Mouse (Mus musculus) hindbrain, embryonic 16.5 days (tissue): ENCODE results near the gene Eif2a. TPM values are rescaled to one million over a fixed set of nuclear protein-coding genes. Genes with fewer than 3 reads are reported as not detected.
A peak's percentile ranks its signal among the peaks of the same experiment; 100 is the strongest.

ENCODE experiments used
- ATAC-seq: fragments of 200-750 bp; cut with Nextera tagmentation; 2 replicates; pipeline ENCODE4 v1.8.0; 2017; ENCODE audit warnings: moderate TSS enrichment, moderate library complexity
- H3K27ac ChIP-seq: fragments of 300-500 bp; sonication (generic); 2 replicates; pipeline ENCODE4 v1.5.1; 2014; ENCODE audit warnings: low read depth, mild to moderate bottlenecking, control low read depth, low read length, moderate library complexity
- H3K27me3 ChIP-seq: fragments of 300-500 bp; sonication (generic); replicated peaks from 2 replicates; pipeline ENCODE4 v1.6.1; 2014; ENCODE audit warnings: low read length; ENCODE audit not compliant: control insufficient read depth, insufficient read depth
- H3K36me3 ChIP-seq: fragments of 300-500 bp; sonication (generic); 2 replicates; pipeline ENCODE4 v1.6.1; 2014; ENCODE audit warnings: mild to moderate bottlenecking, low read length, moderate library complexity, mixed read lengths; ENCODE audit not compliant: control insufficient read depth, insufficient read depth
- H3K4me1 ChIP-seq: fragments of 300-500 bp; sonication (generic); 2 replicates; pipeline ENCODE4 v1.6.1; 2014; ENCODE audit warnings: low read depth, low read length; ENCODE audit not compliant: control insufficient read depth, insufficient read depth
- H3K4me2 ChIP-seq: fragments of 300-500 bp; sonication (generic); 2 replicates; pipeline ENCODE4 v1.6.1; 2014; ENCODE audit warnings: mild to moderate bottlenecking, low read length, control low read depth, moderate library complexity
- H3K4me3 ChIP-seq: fragments of 300-500 bp; sonication (generic); 2 replicates; pipeline ENCODE4 v1.5.1; 2014; ENCODE audit warnings: mild to moderate bottlenecking, low read length, control low read depth, moderate library complexity
- H3K9ac ChIP-seq: fragments of 300-500 bp; sonication (generic); 2 replicates; pipeline ENCODE4 v1.6.1; 2014; ENCODE audit warnings: low read depth, mild to moderate bottlenecking, control low read depth, low read length, moderate library complexity
- H3K9me3 ChIP-seq: fragments of 300-500 bp; sonication (generic); 2 replicates; pipeline ENCODE4 v1.6.1; 2014; ENCODE audit warnings: mild to moderate bottlenecking, low read length, moderate library complexity; ENCODE audit not compliant: control insufficient read depth
- WGBS: fragments of 180-500 bp; shearing (Covaris S2); extraction: QIAGEN DNeasy Blood & Tissue Kit; methylation state at CpG from one replicate; pipeline ENCODE4 v1.1.7; 2014; 5-methylcytosine and 5-hydroxymethylcytosine counted together
- polyA plus RNA-seq: library from polyadenylated mRNA; unstranded; fragments of >200 nt; fragmentation: Nextera tagmentation; extraction: Ambion mirVana; gene quantifications from 2 replicates; pipeline ENCODE4 v1.2.1, GENCODE M21; 2015

Gene Eif2a
- polyA plus RNA-seq = 32.6 and 33.0 TPM in 2 replicates

GRCm38 (mm10) chr3:58525652-58526407, at the start of gene Eif2a, which contains the start of gene Serp1:
TSS of gene Eif2a (plus strand) at chr3:58525821.
TSS of gene Serp1 (minus strand) at chr3:58525892.
- peak; percentile 99 for ATAC-seq
- Histone ChIP-seq H3K27ac (peak within 1 kb of the TSS; percentile 95), H3K9ac (peak within 1 kb of the TSS; percentile 97), H3K27me3 (no peaks in the 10 kb centered on the region), H3K4me3 (peak within 1 kb of the TSS; percentile 99), H3K4me2 (peak within 1 kb of the TSS; percentile 73), H3K9me3 (no peaks in the 10 kb centered on the region), H3K36me3 (peaks cover 9% of the 10 kb centered on the region), H3K4me1 (peaks cover 15% of the 10 kb centered on the region)
- WGBS = under 1% methylated on average over 49 of the region's 57 CpGs

- no peak overlapping the region for H3K4me3 ChIP-seq
- no peak for ATAC-seq
- H3K9ac ChIP-seq = no peak overlapping the region
- no peaks in the 10 kb centered on the region for H3K4me1 ChIP-seq
- no peak overlapping the region for H3K4me2 ChIP-seq
- H3K27me3 ChIP-seq = no peaks in the 10 kb centered on the region
- no peaks in the 10 kb centered on the region for H3K9me3 ChIP-seq
- 93% methylated on average over 2 of the region's 2 CpGs for WGBS
- no peaks in the 10 kb centered on the region for H3K36me3 ChIP-seq
- no peak overlapping the region for H3K27ac ChIP-seq
These were observed 46.7 kb upstream of the Eif2a start for GRCm38 (mm10) chr3:58478755-58479455.

- H3K9me3 ChIP-seq = no peaks in the 10 kb centered on the region
- H3K4me2 ChIP-seq = no peak overlapping the region
- no peak overlapping the region for H3K4me3 ChIP-seq
- no peak for ATAC-seq
- no peaks in the 10 kb centered on the region for H3K27me3 ChIP-seq
- no peak overlapping the region for H3K27ac ChIP-seq
- H3K4me1 ChIP-seq = no peaks in the 10 kb centered on the region
- no peak overlapping the region for H3K9ac ChIP-seq
- H3K36me3 ChIP-seq = no peaks in the 10 kb centered on the region
- whole genome bisulfite sequencing = 72% methylated on average over 7 of the region's 7 CpGs
These were observed 39.7 kb upstream of the Eif2a start for GRCm38 (mm10) chr3:58485883-58486282.

- no peak overlapping the region for H3K9ac ChIP-seq
- no peak for ATAC-seq
These were observed 38.5 kb upstream of the Eif2a start for GRCm38 (mm10) chr3:58487121-58487520.

GRCm38 (mm10) chr3:58487999-58488775, 37.4 kb upstream of the Eif2a start:
- ATAC-seq = no peak

More at GRCm38 (mm10) chr3:58487121-58487520, 38.5 kb upstream of the Eif2a start:
- Histone ChIP-seq H3K9me3 (no peaks in the 10 kb centered on the region), H3K27me3 (no peaks in the 10 kb centered on the region), H3K4me1 (no peaks in the 10 kb centered on the region), H3K27ac (no peak overlapping the region), H3K4me2 (no peak overlapping the region), H3K36me3 (no peaks in the 10 kb centered on the region), H3K4me3 (no peak overlapping the region)
- 70% methylated on average over 3 of the region's 3 CpGs for WGBS

GRCm38 (mm10) chr3:58490787-58491186, 34.8 kb upstream of the Eif2a start:
- WGBS = 80% methylated on average over 7 of the region's 7 CpGs
- H3K27me3 ChIP-seq = no peaks in the 10 kb centered on the region
- H3K4me2 ChIP-seq = no peak overlapping the region
- H3K4me1 ChIP-seq = no peaks in the 10 kb centered on the region
- H3K9ac ChIP-seq = no peak overlapping the region
- H3K36me3 ChIP-seq = no peaks in the 10 kb centered on the region
- no peaks in the 10 kb centered on the region for H3K9me3 ChIP-seq
- no peak for ATAC-seq
- no peak overlapping the region for H3K27ac ChIP-seq
- no peak overlapping the region for H3K4me3 ChIP-seq

More at GRCm38 (mm10) chr3:58487999-58488775, 37.4 kb upstream of the Eif2a start:
- Histone ChIP-seq H3K4me3 (no peak overlapping the region), H3K4me2 (no peak overlapping the region), H3K27me3 (no peaks in the 10 kb centered on the region), H3K4me1 (no peaks in the 10 kb centered on the region), H3K36me3 (no peaks in the 10 kb centered on the region), H3K27ac (no peak overlapping the region), H3K9me3 (no peaks in the 10 kb centered on the region), H3K9ac (no peak overlapping the region)
- 67% methylated on average over 8 of the region's 8 CpGs for WGBS

- Histone ChIP-seq H3K9me3 (no peaks in the 10 kb centered on the region), H3K4me1 (no peaks in the 10 kb centered on the region), H3K4me3 (no peak overlapping the region), H3K36me3 (no peaks in the 10 kb centered on the region), H3K27me3 (no peaks in the 10 kb centered on the region), H3K27ac (no peak overlapping the region), H3K4me2 (no peak overlapping the region), H3K9ac (no peak overlapping the region)
- no peak for ATAC-seq
- WGBS = 87% methylated on average over 4 of the region's 4 CpGs
These were observed 32.0 kb upstream of the Eif2a start for GRCm38 (mm10) chr3:58493621-58494020.

GRCm38 (mm10) chr3:58501961-58502360, 23.7 kb upstream of the Eif2a start:
- Histone ChIP-seq H3K9ac (no peak overlapping the region), H3K4me1 (no peaks in the 10 kb centered on the region)
- no peak for ATAC-seq

More at GRCm38 (mm10) chr3:58501961-58502360, 23.7 kb upstream of the Eif2a start:
- 69% methylated on average over 2 of the region's 2 CpGs for WGBS
- Histone ChIP-seq H3K4me2 (no peak overlapping the region), H3K4me3 (no peak overlapping the region), H3K9me3 (no peaks in the 10 kb centered on the region), H3K36me3 (no peaks in the 10 kb centered on the region), H3K27ac (no peak overlapping the region), H3K27me3 (no peaks in the 10 kb centered on the region)
